Mouse (Mus musculus): ENCODE measurements around the gene Tubb4a.
A peak's percentile ranks its signal among the peaks of the same experiment; 100 is the strongest.

Tubb4a gene

DNA sequence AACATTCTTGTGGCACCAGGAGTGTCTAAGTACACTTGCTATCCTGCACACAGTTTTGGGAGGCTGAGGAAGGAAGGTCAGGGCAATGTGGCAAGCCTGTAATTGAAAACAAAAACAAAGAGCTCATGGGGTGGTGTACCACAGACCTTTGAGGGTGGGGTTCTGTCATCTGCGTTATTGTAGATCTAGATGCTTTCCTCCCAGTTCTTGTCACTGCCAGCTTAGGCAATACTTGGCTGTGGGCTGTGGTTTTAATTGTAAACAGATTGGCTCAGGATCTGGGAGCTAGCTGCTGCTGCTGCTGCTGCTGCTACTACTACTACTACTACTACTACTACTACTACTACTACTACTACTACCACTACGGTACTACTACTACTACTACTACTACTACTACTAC, 14.7 kb upstream of the Tubb4a start:
- DNase-seq (ENCODE audit: low read depth, low spot score) = no peak

DNA sequence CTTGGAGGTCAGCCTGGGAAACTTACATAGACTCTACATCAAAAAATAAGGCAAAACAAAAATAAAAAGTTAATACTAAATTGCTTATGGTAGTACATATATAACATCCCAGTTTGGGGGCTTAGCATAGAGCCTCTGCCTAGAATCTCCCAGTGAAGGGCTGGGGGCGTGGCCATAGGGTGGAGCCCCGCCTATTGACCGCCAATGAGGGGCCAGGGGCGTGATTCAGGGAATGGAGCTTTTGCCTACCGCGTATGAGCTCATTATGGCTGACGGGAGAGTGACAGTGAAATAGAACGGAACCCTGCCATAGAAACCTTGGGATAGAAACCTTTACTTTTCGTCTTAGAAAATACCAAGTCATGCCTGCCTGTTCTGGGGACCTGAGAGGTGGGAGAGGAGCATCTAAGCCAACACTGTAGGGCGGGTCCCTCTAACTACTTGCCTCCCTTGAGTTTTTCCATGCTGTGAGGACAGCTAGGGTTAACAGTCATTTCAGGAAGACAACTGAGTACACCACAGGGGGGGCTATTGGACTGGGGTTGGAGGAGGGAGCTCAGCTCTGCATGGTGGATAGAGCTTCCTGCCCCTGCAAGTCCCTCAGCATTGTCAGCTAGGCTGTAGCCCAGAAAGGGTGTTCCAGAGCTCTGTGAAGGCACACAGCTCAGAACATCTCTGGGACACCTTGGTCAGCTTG, 12.2 kb upstream of the Tubb4a start:
- DNase-seq (ENCODE audit: low read depth, low spot score) = no peak

DNA sequence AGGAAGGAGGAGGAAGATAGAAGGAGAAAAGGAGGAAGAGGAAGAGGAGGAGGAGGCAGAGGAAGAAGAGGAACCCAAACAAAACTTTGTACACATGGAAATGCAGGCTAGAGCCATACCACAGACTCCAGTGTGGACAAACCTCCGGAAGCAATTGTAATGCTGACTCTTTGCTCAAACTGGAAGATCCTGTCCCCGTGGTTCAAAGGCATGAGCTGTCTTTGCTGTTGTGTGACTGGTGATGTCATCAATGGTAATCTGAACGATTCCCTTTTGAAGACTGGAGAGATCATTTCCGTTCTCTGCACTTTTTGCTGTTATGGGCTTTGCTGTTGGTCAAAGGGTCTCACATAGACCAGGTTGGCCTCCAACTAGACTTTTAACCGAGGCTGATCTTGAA, 10.7 kb upstream of the Tubb4a start:
- no peak for DNase-seq (ENCODE audit: low read depth, low spot score)

DNA sequence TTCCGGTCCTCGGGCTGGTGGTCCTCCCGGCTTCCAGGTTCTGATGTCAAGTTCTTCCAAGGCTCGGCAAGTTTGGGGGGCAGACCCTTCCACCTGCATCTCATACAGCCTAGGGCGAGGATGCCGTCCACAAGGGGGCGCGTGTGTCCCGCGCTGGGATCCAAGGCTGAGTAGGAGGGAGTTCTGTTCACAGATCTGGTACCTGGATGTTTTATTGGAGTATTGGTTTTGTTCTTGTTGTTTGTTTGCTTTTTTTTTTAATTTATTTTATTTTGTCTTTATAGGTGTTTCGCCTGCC, 9.0 kb upstream of the Tubb4a start:
- DNase-seq (ENCODE audit: low read depth, low spot score) = peak; percentile 67

DNA sequence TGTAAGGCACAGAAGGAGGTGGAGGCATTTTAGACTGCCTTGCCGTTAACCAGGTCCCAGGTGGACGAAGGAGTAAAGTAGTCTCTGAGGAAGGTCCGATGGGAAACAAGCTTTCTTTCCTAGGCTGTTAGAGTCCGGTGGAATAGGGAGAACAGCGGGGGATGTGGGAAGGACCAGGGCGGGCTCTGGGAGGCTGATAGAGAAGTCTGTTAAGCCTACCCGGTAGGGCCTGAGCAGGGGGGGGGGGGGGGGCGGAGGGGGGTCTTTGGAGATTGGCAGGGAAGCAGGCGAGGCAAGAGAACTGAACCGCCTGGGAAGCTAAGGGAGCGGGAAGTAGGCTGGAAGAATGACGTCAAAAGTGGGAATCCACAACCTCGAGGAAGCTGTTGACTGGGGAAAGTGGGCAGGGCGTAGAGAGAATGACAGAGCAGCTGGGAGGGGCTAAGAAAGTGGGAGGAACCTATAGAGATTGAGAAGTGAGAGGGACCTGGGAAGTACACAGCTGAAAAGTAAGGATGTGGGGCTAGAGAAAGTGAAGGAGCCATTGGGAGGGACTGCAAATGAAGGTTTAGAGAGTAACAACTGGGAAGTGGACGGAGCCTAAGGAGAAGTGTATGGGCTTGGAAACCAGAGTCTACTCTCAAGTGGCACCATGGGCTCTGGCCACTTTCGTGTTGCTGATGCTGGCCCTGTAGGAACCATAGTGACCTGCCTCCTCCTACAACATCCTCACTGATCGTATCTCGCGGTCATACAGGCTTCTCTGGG, 8.5 kb upstream of the Tubb4a start:
- no peak for DNase-seq (ENCODE audit: low read depth, low spot score)

DNA sequence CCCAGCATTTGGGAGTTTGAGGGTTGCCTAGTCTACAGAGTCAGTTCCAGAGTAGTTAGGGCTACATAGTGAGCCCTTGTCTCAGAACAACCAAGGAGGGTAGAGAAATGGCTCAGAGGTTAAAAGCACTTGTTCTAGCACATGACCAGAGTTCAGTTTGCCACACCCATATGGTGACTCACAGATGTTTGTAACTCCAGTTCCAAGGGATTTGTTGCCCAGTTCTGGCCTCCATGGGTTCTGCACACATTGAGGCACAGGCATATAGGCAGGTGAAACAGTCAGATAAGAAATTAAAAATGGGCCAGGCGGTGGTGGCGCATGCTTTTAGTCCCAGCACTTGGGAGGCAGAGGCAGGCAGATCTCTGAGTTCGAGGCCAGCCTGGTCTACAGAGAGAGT, 6.6 kb upstream of the Tubb4a start:
- DNase-seq (ENCODE audit: low read depth, low spot score) = no peak

DNA sequence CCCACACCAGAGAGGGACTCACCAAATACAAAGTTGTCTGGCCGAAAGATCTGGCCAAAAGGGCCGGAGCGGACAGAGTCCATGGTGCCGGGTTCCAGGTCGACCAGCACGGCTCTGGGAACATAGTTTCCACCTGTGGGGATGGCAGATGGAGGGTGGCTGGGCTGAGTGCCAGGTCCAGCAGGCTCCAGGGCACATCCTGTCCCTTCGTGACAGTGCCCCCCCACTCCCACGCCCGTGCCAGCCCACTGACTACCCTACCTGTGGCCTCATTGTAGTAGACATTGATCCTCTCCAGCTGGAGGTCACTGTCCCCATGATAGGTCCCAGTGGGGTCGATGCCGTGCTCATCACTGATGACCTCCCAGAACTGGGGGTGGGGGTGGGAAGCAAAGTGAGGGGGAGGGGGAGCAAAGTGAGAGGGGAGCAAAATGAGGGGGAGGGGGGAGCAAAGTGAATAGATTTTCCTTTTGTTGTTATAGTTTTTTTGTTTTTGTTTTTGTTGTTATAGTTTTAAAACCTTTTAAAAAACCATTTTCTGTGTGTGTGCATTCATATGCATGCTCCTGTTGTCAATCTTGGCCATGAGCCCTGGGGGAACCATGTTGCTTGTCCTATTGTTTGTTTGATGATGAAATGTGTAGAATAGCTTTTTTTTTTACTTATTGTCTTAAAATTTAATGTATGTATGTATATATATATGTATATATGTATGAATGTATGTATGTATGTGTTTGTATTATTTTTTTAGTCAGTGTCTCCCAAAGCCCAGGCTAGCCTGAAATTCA, 1.4 kb downstream of the Tubb4a start:
- no peak for DNase-seq (ENCODE audit: low read depth, low spot score)

DNA sequence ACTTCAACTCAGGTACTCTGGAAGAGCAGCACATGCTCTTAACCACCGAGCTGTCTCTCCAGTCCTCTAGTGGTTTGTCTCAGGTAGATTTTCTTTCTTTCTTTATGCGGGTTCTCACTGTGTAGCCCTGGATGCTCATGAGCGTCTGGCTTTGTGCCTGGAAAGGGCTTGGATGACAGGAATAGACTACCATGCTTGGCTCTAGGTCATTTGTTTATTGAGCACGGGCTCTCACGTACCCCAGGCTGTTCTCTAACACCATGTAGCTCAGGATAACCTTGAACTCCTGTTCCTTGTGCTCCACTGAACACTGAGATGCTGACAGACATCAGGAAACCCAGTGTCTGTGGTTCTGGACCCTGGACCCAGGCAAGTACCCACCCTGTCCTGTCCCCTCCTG, 5.1 kb downstream of the Tubb4a start:
- no peak for DNase-seq (ENCODE audit: low read depth, low spot score)

DNA sequence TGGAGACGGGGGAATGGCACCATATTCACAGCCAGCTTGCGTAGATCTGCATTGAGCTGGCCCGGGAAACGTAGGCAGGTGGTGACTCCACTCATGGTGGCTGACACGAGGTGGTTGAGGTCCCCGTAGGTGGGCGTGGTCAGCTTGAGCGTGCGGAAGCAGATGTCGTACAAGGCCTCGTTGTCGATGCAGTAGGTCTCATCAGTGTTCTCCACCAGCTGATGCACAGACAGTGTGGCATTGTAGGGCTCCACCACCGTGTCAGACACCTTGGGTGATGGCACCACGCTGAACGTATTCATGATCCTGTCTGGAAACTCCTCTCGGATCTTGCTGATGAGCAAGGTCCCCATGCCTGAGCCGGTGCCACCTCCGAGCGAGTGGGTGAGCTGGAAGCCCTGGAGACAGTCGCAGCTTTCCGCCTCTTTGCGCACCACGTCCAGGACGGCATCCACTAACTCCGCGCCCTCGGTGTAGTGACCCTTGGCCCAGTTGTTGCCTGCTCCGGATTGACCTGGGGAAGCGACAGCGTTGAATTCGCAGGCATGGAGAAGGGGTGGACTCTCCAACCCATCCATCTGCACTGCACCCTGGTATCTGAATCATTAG, 6.2 kb downstream of the Tubb4a start:
- no peak for DNase-seq (ENCODE audit: low read depth, low spot score)

DNA sequence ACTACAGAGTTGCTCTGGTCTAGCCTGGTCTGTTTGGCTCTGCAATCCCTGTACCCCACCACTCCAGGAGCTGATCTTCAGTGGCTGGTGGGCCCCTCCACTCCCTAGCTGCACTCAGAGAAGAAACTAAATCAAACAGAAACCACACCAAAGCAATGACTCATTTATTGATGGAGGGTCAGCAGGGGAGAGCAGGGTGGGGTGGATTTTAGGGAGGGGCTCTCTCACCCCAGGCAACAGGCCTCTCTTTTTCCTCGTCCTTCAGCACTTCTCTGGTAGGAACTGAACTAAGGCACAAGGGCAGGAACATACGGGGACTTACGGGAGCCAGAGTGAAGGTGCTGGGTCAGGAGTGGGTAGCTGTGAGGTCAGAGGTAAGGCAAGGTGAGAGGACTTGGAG, 7.7 kb downstream of the Tubb4a start:
- no peak for DNase-seq (ENCODE audit: low read depth, low spot score)

DNA sequence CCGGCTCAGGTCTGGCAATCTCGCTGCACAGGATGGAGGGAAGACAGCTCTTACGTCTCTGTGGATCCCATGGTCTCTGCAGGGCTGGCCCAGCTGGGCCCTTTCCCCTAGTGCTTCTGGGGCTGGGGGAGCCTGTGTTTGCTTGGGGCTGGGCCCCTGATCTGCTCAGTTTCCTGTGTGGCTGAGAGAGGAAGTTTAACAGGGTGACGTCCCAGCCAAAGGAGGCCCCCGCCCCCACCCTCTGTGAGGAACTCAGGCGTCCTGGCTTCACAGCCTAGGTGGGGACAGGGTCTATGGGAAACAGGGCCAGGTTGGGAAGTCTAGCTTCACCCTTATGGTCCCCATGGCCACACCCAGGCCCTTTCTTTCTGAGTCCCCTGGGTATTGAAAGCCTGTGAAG, 9.2 kb downstream of the Tubb4a start, which contains the start of gene Dennd1c:
TSS of gene Dennd1c (minus strand) at position 179 of the 400 bp plus-strand sequence.
- DNase-seq (ENCODE audit: low read depth, low spot score) = no peak

DNA sequence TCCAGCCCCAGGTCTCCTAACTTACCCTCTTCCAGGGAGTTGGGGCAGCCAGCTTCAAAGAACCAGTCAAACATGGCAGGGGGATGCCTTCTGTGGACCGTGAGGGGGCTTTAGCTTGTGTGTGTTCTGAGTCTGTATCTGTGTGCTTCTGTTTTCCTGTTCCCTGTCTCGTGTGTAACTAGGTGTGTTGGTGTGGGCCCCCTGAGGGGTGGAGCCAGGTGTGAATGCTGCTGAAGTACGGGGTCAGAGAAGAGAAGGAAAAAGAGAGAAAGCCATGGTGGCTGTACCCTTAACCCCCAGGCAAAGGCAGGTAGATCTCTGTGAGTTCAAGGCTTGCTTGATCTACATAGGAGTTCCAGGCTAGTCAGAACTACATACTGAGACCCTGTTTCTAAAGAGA, 10.7 kb downstream of the Tubb4a start:
- DNase-seq (ENCODE audit: low read depth, low spot score) = no peak

DNA sequence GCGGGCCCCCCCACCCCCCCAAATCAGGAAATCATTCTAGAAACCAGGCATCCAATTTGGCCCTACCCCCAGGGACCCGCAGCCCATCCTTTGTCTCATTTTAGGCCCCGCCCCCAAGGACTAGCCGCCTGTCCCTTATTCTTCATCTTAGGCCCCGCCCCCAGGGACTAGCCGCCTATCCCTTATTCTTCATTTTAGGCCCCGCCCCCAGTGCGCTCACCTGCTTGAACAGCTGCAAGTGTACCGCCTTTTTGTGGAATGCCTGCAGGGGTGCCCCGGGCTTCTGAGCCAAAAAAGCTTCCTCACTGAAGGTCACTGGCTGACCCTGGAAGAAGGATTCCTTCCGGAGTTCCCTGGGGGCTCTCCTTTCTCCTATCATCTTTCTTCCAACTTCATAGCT, 16.9 kb downstream of the Tubb4a start:
- no peak for DNase-seq (ENCODE audit: low read depth, low spot score)

DNA sequence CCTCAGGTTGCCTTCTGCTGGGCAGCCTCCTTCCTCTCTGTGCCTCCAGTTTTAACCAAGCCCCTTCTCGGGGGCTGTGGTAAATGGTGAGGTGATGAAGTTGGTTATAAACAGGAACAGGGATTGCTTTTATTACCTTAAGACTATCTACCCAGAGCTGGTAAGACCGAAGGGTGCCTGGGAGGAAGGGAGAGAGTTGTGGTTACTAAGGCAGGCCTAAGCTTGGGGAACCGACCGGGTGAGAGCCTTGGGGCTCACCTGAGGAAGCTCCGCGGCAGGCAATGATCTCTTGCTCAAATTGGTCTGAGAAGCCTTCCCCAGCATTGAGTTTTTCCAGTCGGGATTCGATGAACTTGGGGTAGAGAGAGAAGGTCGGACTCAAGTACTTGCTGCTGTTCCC, 17.3 kb downstream of the Tubb4a start:
- DNase-seq (ENCODE audit: low read depth, low spot score) = no peak

DNA sequence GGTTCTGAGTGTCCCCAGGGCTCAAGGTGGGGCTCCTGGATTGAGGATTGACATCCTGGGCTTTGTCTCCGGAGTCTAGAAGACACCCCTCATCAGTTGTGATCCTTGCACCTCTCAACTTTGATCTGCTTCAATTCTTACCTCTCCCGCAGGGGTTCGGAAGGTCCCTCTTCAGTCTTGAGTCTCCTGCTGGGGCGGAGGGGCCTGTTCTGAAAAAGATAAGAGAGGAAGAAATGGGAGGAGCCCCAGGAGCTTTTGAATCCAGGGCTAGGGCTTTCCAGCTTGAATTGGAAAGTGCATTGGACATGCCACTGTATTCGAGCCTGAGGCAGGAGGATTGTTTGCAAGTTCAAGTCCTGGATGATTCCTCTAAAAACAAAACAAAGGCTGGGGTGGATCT, 20.7 kb downstream of the Tubb4a start:
- DNase-seq (ENCODE audit: low read depth, low spot score) = no peak

DNA sequence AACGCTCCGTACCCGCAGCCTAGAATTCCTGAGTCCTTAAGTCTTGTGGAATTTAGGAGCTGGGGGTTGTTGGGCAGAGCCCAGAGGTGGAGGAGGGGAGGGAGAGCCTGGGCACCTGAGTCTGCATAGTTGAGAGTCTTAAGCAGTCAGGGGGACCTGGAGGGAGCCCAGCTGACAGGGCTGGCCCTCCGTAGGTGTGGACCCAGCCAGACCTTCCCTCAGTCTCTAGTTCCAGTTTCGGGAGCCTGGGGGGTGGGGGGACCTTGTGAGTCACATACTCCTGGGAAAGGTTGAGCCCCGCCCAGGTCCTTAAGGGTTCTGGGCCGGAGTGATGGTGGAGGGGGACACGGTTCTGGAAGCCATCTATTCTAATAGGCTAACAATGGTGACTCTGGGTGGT, 24.6 kb downstream of the Tubb4a start:
- no peak for DNase-seq (ENCODE audit: low read depth, low spot score)

DNA sequence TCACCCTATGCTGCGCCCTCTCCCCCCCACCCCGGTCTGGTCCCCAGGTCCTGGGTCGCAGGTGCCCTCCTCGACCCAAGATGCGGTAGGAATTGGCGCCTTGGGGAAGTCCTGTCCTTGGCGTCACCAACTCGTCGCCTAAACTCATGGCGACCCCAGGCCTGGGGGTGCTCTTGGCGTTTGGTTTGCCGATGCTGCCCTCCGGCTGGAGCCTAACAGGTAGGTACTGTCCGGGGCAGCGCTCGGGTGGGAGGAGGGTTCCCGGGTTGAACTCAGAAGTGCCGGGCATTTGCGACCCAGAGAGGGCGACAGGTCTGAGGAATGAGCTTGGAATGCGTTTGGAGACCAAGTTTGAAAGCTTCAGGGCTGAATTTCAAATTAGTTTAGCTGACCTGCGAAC, 25.0 kb downstream of the Tubb4a start:
- no peak for DNase-seq (ENCODE audit: low read depth, low spot score)

DNA sequence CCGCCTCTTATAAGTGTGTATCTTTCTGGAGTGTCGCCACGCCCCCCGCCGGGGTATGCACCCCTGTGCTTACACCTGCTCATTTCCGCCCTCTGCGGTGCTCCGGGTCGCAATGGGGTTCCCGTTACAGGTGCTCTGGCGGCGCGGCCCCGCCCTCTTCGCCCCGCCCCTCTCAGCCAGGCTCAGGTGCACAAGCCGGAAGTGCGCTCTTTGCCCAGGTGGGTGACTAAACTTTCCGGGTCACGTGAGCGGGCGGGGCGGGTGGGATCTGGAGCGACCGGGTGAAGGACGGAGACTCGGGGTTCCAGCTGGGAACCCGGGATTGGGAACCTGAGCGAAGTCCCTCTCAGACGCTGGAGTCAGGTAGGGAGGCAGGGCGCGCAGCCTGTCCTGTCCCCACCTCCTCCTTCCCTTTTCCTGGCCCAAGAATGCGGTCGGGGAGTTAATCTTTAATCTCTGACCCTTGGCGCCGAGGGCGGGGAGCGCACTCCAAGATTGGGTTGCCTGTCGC, 25.5 kb downstream of the Tubb4a start:
- no peak for DNase-seq (ENCODE audit: low read depth, low spot score)

DNA sequence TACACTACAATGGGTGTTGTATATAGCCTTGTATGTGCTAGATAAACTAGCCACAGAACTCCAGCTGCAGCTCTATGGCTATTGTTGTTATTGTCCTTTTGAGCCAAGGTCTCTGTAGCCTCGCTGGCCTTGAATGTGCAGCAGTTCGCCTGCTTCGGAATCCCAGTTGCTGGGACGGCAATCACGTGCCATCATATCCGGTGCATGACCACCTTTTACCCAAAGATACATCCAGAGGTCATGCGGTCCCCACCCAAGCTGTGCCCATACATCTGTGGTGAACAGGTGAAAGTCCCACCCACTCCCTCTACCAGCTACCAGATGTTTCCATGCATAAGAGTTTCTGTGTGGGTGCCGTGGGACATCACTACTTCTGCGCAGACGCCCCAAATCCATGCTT, 26.5 kb downstream of the Tubb4a start:
- no peak for DNase-seq (ENCODE audit: low read depth, low spot score)

DNA sequence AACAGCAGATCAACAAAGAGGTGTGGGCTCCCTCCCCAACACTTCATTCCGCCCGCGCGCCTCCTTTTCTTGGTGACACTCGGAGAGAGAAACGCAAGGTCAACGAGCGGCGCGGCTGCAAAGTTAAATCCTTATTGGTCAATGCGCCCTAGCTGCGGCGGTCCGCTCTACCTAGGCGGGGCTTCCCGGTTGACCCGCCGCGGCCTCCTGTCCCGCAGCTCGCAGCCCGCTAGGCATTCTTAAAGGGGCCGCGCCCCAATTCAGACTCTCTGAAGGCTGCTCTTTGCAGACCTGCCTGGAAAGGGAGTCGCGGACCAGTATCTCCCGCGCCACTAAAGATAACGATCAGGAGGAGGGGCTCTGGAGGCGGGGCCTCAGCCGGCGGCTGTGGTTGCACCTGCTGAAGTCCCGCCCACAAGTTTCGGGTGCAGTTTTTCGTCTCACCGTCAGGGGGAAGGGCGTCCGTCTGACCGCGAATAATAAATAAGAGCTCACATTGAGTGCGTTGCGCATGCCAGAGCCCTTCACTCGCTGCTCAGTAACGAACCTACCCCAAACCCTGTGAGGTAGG, 27.3 kb downstream of the Tubb4a start:
- peak; percentile 95 for DNase-seq (ENCODE audit: low read depth, low spot score)

DNA sequence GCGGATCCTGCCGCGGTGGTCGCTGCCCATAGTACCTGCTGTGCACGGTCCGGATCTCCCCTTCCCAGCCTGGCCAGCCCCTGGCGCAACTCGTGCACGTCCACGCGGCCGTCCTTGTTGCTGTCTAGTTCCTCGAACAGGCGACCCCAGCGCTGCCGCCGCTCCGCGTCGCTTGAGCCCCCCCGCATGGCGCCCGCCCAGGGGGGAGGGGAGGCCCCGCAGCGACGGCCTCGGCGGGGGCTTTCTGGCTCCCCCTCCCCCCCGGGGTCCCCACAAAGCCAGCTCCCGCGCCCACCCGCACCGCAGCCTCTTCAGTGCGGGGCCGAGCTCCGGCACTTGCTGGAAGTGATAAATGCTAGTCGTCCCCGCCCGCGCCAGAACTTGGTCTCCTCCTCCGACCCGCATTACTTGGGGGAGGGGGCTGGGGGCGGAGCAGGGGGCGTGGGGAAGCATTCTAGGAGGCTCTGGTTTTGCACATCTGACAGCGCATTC, 28.1 kb downstream of the Tubb4a start, which contains the start of gene Slc25a23:
TSS of gene Slc25a23 (minus strand) at position 378 of the 492 bp plus-strand sequence.
- DNase-seq (ENCODE audit: low read depth, low spot score) = peak; percentile 71
